Mouse (Mus musculus): ENCODE data around the gene Pxmp2.

The Pxmp2 gene

DNA sequence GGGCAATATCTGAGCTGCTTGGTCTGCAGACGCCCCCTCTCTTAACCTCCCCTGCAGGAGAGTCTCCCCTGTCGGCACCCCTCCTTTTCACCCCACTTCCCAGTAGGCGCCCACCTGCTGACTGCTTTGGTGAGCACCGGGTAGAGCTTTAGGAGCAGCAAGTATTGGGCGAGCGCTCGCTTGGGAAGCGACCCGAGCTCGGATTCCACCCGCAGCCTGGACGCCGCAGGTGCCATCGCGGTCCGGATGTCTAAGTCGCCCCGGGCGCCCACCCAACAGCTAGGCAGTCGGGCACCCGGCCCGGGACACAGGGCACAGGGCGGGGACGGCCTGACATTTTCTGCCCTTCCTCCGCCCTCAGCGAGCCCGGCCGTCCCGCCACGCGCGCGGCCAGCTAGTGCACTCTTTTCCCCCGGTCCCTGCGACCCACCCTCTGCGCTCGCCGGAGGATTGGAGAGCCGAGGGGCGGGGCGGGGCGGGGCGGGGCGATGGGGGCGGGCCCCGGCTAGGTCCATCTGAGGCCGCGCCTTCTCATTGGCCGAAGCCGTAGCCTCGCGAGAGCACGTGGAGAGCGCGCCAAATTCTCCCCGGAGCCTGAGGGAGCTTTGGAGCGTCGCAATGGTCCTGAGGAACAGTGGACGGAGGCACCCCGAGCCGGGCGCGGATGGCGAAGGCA is at the start of gene Pxmp2, which contains the start of gene Pole:
Gene Pxmp2 (minus strand): TSS at position 417 of the 676 bp plus-strand sequence.
Gene Pole (plus strand): TSS at position 537 of the 676 bp plus-strand sequence.
- DNase-seq (ENCODE audit: low spot score): peak; percentile 98

DNA sequence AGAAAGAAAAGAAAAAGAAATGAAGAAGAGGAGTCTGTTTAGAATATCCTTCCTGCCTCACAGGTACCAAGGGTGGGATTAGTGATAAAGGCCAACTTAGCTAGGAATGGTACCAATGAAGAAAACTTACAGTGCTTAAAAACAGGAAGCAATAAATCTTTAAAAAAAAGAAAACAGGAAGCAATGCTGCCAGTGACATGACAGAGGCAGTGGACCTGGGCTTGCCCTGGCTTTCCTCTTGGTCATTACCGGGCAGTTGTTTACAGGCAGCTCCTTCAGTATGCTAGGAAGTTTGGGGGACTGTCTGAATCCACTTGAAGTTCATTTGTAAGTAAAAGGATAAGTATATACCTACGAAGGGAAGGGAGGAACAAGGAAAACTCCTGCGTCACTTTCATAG is 44.5 kb upstream of the Pxmp2 start:
- DNase-seq (ENCODE audit: low spot score): no peak

DNA sequence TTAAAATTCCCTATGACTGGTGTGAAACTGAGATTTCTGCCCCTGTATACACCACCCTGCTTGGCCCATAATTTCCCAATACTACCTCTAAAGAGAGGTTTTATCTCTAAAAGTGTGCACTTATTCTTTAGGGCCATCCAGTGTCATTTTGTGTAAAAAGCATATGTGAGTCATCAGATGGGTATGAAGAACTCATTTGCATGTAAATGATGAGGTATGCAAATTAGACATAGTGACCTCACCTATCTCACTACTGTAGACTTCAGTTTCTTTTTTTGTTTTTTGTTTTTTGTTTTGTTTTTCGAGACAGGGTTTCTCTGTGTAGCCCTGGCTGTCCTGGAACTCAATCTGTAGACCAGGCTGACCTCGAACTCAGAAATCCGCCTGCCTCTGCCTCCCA is 27.1 kb upstream of the Pxmp2 start:
- DNase-seq (ENCODE audit: low spot score): no peak

DNA sequence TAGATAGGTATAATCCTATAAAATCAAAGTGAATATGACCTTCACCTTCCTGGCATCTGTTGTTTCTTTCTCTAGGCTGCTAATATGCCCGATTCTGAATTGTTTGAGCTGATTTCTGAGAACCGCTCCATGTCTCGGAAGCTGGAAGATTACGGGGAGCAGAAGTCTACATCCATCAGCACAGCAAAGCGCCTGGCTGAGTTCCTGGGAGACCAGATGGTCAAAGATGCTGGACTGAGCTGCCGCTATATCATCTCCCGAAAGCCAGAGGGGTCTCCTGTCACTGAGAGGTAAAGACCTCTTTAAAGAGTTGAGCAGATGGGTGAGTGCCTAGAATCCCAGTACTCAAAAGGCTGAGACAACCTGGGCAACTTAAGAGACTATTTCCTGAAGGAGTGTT is 22.9 kb upstream of the Pxmp2 start:
- no peak for DNase-seq (ENCODE audit: low spot score)

DNA sequence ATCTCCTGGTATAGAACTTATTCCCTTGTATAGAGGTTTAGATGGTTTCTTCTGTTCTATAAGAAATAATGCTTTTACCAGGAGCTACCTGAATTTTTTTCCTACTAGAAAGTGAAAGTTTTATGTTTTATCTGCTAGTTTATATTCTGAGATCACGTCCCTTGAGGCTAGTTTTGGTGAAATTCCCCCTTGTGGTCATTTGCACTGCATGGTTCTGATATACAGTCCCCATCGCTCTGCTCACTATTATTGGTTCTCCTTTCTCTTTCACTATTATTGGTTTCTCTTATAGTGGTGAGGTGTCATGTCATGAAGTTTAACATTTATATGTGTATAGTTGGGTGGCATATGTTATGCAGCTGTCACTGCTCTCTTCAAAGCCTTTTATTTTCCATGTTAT is 14.6 kb upstream of the Pxmp2 start:
- no peak for DNase-seq (ENCODE audit: low spot score)

DNA sequence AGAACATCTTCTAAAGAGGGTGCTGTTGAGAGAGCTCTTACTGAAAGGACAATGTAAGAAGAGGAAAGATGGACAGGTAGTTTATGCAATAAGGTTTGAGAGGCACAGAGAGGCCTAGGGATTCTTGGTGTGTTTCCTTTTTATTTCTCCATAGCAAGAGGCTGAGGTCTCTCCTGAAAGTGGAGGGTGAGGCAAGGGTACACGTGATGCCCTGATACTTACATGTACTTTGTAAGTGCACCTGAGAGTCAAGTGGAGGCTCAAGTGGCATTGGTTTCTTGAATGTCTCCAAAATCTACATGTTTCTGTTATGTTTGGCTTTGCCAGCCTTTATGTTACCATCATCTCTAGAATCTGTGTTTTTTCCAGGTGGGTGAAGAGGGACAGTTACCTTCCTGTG is 10.7 kb upstream of the Pxmp2 start:
- DNase-seq (ENCODE audit: low spot score): no peak

DNA sequence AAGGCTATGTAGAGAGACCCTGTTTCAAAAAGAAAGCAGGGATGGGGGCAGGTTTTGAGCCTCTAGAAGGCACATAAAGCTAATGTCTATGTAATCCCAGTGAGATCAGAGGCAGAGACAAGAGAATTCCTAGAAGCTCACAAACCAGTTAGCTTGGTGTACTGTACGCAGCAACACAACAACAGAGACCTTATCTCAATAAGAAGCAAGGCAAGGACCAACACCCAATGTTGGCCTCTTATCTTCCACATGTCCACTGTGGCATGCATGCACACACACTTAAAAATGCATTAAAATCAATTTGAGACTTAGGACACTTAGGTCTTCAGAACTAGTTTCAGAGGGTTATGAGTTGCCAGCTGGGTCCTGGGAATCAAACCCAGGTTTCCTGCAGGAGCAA is 5.7 kb upstream of the Pxmp2 start:
- DNase-seq (ENCODE audit: low spot score): no peak

DNA sequence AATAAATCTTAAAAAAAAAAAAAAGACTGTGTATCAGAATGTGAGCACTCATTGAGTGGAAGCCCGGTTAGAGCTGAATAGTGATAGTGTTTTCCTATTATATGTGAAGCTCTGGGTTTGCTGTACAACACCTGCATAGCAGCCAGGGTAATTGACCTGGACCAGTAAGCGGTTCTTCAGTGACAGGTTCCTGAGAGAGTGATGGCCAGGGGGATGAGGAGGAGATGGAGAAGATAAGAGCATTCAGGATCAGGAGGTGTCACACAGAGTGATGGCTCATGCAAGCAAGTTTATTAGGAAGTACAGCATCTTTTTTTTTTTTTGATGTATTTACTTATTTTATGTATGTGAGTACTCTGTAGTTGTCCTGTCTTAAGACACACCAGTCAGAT is 1.1 kb upstream of the Pxmp2 start:
- DNase-seq (ENCODE audit: low spot score): no peak

DNA sequence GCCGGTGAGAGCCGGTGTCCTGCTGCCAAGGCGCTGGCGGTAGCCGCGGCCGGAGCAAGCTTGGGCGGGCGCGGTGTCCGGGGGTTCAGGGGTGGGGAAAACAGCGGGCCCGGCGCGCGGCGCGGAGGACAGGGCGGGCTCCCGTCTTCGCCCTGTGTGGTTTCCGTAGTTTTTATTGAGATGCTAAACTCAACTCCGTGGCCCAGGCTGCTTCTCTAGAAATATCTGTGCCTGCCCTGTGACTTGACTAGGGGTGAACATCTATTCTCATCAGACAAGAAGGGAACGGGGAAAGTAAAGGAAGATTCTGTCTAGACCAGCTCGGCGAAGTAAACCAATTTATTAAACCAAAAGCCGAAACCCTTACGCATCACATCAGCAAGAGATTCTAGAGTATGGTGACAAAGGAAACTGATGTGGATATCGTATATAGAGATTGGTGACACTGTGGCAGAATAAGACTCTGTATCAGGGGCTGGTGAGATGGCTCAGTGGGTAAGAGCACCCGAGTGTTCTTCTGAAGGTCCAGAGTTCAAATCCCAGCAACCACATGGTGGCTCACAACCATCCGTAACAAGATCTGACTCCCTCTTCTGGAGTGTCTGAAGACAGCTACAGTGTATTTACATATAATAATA is 579 bp upstream of the Pxmp2 start:
- DNase-seq (ENCODE audit: low spot score): no peak

DNA sequence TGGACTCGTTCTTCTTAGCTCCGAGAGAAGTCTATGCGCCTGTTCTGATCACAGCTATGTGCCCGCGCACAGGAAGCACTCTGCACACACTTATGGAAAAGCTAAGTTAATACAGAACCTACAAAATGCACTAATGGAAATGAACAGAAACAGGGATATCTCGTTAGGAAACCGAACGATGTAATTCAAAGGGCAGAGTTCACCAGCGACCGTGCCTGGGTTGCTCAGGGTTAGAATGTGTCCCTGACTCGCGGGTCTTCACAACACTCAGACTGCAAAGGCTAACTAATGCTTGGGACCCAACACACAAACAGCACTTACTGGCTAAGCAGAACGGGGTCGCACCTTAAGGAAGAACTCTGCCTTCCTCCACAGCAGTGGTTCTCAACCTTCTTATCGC is 830 bp downstream of the Pxmp2 start:
- peak; percentile 10 for DNase-seq (ENCODE audit: low spot score)

DNA sequence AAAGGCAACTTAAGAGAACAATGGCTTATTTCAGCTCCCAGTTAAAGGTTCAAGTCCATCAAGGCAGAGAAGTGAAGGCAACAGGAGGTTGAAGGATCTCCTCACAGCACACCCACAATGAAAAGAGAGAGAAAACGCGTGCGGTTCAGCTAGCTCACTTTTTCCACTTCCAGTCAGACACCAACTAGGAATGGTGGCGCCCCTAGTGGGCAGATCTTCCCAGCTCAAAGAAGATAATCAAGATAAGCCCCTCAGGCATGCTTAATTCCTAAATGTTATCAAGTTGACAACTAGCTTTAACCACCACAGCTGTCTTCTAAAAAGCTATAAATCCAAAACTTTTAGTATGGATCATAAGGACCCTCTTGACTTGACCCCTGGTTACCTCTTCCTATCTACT is 1.4 kb downstream of the Pxmp2 start:
- DNase-seq (ENCODE audit: low spot score): peak; percentile 71

DNA sequence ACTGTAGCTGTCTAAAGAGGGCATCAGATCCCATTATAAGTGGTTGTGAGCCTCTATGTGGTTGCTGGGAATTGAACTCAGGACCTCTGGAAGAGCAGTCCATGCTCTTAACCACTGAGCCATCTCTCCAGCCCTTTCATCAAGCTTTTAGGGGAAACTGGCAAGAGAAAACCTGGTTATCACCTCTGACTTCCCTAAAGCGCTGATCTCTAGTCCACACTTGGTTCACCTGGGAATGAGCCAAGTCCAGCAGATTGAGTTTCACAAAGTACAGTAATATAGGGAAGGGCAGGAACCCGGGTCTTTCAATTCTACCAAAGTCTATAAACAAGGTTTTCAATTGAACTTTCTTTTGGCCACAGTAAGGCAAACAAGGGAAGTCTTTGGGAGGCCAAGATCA is 4.0 kb downstream of the Pxmp2 start:
- no peak for DNase-seq (ENCODE audit: low spot score)

DNA sequence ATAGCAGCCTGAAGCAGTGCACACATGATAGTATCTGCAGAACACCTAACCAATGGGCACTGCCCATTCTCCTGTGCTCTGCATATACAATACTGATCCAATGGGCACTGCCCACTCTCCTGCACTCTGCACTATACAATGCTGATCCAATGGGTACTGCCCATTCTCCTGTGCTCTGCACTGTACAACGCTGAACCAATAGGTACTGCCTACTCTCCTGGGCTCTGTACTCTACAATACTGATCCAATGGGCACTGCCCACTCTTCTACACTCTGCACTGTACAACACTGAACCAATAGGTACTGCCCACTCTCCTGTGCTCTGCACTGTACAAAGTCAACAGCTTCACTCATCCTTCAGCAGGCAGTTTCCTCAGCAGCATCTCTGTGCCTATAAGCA is 9.1 kb downstream of the Pxmp2 start:
- no peak for DNase-seq (ENCODE audit: low spot score)

DNA sequence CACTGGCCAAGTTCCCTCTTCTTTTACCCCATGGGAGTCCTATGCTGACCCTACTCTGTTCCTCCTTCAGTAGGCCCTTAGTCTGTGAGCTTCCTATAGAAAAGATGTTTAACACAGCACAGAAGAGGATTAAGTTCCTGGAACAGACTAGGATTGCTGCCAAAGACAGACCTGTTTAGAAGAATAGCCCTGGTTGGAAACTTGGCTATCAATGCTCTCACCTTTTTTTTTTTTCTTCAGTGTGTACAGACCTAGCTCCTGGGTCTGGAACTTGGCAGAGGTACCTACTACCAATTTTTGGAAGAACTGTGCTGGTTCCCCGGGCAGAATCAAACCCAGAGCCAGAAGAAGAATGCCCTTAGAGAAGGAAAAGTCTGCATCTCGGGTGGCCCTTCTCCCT is 9.6 kb downstream of the Pxmp2 start:
- no peak for DNase-seq (ENCODE audit: low spot score)

DNA sequence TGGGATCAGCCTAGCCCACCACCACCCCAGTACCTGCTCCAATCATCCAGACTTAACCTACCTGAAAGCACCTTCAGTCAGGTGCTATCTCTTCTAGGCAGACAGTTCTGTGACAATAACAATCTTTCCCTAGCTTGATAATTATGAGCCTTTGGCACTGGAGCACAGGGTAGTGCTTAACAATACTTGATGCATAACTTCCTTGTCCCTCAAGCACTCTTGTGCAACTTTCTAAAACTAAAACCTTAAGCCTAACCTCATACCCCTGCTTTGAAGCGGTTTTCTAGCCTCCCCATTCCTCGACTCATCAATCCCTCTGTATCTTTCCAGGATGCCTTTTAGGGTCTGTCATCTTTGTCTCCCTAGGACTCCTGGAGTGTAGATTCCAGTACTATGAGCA is 11.1 kb downstream of the Pxmp2 start:
- no peak for DNase-seq (ENCODE audit: low spot score)

DNA sequence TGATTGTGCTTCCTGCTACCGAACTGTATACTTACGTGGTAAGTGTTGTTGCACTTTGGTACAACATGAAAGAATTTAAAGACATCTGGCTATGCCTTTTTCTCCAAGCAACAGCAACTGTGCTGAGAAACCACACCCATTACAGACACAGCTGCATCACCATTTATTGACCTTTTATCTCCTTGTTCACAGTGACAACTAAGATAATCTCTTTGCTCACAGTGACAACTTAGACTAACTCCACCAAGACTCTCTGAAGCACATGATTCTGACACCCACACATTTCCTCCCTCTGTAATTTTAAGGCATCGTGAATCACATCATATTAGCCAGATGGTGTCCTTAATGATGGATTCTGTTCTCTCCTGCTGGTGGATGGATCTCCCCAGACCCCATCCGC is 11.8 kb downstream of the Pxmp2 start:
- no peak for DNase-seq (ENCODE audit: low spot score)

DNA sequence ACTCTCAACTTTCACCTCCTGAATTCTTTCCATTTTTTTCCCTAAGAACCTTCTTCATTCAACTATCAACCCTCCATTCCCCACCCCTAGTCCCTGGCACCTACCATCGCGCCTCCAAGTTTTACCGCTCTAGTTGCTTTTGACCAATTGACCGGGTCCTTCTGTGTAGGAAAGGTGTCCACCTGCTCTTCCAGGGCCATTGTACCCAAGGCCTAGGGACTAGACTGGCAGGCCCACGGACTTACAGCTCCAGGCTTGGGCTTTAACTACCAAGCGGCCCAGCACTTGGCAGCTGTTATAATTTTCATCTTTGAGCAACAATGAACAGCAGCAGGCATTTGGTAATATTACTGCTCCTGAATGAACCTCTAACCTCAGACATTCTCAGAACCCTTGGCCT is 15.7 kb downstream of the Pxmp2 start:
- DNase-seq (ENCODE audit: low spot score): no peak

DNA sequence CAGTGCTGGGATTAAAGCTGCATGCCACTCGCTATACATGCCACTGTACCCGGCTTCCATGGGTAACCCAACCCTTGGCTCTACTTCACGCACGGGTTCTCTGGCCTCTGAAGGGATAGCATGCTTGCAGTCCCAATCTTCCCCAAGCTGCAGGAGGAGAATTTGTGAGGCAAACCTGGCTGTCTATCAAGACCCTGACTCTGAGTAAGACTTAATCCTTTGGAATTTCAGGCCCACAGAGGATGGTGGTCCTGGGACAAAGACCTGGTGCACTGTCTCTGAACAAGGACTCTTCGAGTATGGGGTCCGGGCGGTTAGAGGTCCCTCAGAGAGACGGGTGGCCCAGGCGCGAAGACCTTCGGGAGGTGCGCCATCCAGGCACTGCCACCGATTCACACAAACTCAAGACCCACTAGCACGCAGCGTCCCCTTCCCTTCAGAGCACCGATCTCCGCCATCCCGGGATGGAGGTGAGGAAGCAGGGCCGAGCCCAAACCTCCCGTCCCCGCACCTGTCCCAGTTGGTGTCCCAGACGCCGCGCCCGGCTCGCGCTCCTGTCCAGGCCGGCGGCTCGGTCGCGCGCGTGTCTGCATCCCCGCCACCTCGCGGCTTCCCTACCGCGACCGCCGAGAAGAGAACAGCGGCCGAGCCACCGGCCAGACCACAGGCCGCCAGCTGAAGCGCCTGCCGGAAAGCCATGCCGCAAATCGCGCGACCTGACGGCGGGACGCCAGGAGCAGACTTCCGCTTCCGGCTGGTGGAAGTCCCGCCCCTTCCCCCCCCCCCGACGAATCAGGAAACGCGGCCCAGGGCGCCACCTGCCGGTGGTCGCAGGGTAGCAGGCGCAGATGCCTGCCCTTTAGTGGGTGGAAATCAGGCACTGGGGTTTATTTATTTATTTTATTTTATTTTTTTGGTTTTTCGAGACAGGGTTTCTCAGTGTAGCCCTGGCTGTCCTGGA is 16.6 kb downstream of the Pxmp2 start, which contains the start of gene Pgam5:
Gene Pgam5 (minus strand): TSS at position 773 of the 961 bp plus-strand sequence.
- peak; percentile 89 for DNase-seq (ENCODE audit: low spot score)

DNA sequence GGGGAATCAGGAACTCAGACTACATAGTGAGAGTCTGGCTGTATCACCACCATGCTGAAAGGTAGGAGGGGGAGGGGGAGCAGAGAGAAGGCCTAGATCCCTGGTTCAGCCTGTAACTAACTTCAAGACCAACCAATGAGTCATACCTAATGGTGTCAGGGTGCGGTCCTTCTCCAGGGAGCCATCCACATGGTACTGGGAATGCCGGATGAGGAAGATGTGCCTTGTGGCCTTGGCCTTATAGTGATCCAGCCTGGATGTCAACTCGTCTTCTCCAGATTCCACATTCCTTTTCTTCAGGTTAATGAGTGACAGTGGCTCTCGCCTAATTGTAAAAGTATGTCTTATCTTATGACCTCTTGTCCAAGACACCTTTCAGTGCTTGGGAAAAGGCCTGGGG is 19.0 kb downstream of the Pxmp2 start:
- no peak for DNase-seq (ENCODE audit: low spot score)

DNA sequence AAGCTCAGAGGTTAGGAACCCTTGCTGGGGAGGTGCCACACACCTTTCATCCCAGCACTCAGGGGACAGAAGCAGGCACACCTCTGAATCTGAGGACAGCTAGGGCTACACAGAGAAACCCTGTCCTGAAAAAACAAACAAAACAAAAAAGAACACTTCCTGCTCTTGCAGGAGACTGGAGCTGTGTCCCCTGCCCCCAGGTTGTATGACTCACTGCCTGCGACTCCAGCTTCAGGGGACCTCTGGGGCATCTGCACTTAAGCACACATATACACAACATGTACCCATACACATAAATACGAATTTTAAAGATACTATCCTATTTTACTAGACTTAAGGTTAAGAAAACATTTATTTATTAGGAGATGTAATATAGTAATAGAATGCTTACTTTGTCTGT is 41.9 kb downstream of the Pxmp2 start:
- no peak for DNase-seq (ENCODE audit: low spot score)

DNA sequence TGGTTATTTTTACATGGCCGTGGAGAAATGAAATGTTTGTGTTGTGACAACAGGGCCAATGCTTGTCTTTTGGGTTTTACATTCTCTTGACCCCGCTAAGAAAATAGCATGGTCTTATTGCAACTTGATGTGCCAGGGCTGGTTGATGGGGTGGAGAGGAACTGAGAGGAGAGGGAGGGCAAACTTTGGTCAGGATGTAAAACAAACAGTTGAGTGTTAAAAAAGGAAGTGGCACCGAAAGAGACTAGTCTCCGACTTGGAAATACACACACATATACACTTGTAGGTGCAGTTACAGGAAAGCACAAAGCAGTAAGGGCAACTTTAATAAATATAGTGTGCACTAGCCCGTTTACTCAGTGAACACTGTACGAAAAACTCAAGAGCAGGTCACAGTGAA is 53.6 kb downstream of the Pxmp2 start:
- no peak for DNase-seq (ENCODE audit: low spot score)

DNA sequence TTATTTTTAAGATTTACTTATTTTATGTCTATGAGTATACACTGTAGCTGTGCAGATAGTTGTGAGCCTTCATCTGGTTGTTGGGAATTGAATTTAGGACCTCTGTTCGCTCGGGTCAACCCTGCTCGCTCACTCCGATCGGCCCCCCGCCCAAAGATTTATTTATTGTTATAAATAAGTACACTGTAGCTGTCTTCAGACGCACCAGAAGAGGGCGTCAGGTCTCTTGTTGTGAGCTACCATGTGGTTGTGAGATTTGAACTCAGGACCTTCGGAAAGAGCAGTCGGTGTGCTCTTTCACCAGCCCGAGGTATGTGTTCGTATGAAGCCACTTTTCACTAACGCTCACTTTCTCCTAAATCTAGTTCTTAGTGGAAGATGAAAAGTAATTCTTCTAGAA is 54.3 kb downstream of the Pxmp2 start:
- peak; percentile 38 for DNase-seq (ENCODE audit: low spot score)
